Mouse (Mus musculus): ENCODE results near the gene Hdac4.

GRCm38 (mm10) chr1:92096991-92097525, 98.4 kb downstream of the Hdac4 start:
- TF ChIP-seq TCF3 (IDR thresholded peaks at IDR 0.05; ENCODE audit: insufficient read length, low read depth) (no peak), SRF (IDR thresholded peaks at IDR 0.05; ENCODE audit: control insufficient read depth, insufficient read length, low read depth) (no peak), MYOG (IDR thresholded peaks at IDR 0.05; ENCODE audit: control insufficient read depth in 1 of 3, insufficient read depth in 1 of 3, insufficient read length in 2 of 3, low read depth in 2 of 3) (no peak), REST (IDR thresholded peaks at IDR 0.05; ENCODE audit: insufficient read depth, insufficient read length) (no peak), POLR2AphosphoS2 (IDR thresholded peaks at IDR 0.05; ENCODE audit: insufficient read length, low read depth) (no peak), MAX (IDR thresholded peaks at IDR 0.05; ENCODE audit: low read depth) (no peak), USF1 (IDR thresholded peaks at IDR 0.05; ENCODE audit: low read depth) (no peak), TCF12 (IDR thresholded peaks at IDR 0.05; ENCODE audit: insufficient read depth, poor library complexity, severe bottlenecking) (no peak)

Measured in myocyte (in vitro differentiated cells).